Mouse (Mus musculus) left cerebral cortex, adult 2 months (tissue): ENCODE measurements around the gene Stk38l. TPM values are rescaled to one million over a fixed set of nuclear protein-coding genes. Genes with fewer than 3 reads are reported as not detected.

ENCODE experiments used
- DNase-seq, 2 experiments: peaks; one replicate each; pipeline ENCODE4 v3.0.0; 2021 to 2022; ENCODE audit warnings: low spot score in 2 of 2, mixed read lengths in 1 of 2; ENCODE audit errors: extremely low spot score in 1 of 2
- H3K27ac ChIP-seq: fragments of 200-600 bp; 2 replicates; pipeline ENCODE4 v1.8.1; 2022
- H3K4me3 ChIP-seq: fragments of 200-600 bp; 2 replicates; pipeline ENCODE4 v1.8.1; 2022
- CTCF ChIP-seq: fragments of 200-600 bp; IDR thresholded peaks from 2 replicates; pipeline ENCODE4 v1.8.1; 2022; ENCODE audit warnings: antibody characterized with exemption, mild to moderate bottlenecking, moderate library complexity
- intact Hi-C: fragments of 180-260 bp; cut with DNase I; formaldehyde crosslinking; loops from one replicate; pipeline ENCODE4 v1.15.1; 2025
- total RNA-seq, 2 experiments: library from RNA; stranded (reverse); gene quantifications; 2 replicates each; pipeline ENCODE4 v1.2.3; 2021

Stk38l gene
- total RNA-seq, 2 experiments from 2014 or later: 25.7 to 26.3 TPM

DNA sequence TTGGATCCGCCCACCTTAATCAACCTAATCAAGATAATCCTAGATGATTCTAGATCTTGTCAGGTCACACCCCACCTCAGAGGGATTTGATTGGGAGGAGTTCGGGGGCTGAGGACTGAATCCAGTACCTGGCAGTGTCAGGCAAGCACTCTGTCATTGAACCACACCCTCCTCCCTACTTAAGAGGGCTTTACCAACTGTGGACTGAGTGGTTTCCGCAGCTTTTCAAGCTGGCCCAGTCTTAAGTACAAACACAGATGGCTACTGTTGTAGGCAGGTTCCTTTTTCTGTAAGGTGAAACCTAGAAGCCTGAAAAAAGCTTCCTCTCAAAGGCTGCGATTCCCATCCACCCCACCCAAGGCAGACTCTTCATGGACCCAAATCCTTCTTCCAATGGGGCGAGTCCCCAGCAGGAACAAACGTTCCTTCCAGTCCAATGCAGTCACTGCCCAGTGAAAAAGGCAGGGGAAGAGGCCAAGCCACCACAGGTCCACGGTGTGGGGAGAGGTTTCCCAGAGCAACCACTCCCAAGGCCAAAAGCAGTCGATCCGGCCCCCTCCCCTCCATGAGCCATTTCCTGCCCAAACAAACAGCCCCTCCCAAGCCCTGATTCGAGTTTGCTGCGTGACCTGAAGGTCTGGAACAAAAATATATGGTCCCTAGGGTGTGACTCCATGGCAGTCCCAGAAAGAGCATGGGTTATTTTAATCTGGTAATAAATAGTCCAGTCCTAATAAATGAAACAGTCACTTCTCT, 22.5 kb upstream of the Stk38l start:
- no peak overlapping the region for H3K27ac ChIP-seq
- intact Hi-C loops: no loop called here
- H3K4me3 ChIP-seq: no peak overlapping the region
- DNase-seq: no peak
- no peak for TF ChIP-seq CTCF

DNA sequence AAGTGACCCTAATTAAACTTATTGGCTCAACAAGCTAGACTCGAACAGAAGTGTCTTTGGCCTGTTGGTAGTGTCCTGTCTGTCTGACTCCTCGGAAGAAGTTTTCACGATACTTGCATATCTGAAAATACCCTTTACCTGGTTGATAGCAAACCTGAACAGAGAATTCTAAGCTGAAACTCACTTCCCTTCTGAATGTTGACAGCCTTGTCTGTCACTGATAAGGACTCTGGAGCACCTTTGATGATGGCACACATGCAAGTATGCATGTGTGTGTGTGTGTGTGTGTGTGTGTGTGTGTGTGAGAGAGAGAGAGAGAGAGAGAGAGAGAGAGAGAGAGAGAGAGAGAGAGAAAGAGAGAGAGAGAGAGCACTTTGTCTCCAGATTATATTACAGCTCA, 21.4 kb upstream of the Stk38l start:
- TF ChIP-seq CTCF: no peak
- no peak for DNase-seq
- intact Hi-C loops: no loop called here
- no peak overlapping the region for H3K4me3 ChIP-seq
- no peak overlapping the region for H3K27ac ChIP-seq

DNA sequence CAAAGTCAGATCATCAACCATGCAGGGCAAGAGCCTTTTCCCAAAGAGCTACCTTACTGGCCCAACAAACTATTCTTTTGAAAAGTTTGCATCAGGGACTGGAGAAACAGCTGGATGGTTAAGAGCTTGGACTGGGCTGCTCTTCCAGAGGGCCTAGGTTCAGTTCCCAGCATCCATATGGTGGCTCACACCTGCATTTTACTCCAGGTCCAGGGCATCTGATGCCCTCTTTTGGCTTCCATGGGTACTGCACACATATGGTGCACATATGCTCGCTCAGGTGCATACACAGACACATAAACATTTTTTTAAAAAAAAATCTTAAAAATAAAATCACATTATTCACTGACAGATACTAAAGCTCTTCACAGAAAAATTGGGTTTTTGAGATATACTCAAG, 19.2 kb upstream of the Stk38l start:
- Histone ChIP-seq H3K27ac (no peak overlapping the region), H3K4me3 (no peak overlapping the region)
- intact Hi-C loops: no loop called here
- no peak for DNase-seq
- TF ChIP-seq CTCF: no peak; the same call in 1 of the 2 replicates

DNA sequence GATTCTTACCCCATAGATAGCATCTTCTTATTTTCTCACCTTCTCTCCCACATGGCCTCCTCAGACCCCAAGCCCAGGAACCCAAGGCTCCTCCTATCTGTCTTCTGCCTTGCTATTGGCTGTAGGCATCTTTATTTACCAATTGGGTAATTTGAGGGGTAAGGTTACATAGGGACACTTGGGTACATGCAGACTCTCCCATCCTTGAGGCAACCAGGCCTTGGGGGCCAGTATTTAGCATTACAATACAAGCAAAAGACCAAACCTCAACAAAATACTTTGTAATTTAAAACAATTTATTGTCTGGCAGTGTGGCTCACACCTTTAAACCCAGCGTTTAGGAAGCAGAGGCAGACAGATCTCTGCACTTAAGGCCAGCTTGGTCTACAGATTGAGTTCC, 5.2 kb upstream of the Stk38l start:
- no peak for DNase-seq
- Histone ChIP-seq H3K4me3 (no peak overlapping the region), H3K27ac (no peak overlapping the region)
- intact Hi-C loops: no loop called here
- no peak for TF ChIP-seq CTCF

DNA sequence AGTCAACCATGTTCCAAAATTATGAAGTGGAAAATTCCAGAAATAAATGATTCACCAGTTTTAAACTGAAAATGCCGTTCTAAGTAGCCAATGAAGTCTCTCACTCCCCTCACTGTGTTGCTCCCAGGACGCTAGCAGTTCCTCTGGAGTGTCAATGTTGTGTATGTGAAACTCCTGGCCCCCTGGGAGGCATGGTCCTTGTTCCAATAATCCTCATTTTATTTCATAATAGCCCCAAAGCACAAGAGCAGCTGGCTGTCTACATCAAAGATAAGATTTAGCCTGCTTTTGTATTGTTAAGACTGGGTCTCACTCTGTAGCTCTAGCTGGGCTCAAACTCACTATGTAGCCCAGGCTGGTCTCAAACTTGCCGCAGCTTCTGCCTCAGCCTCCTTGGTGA, 990 bp upstream of the Stk38l start:
- Histone ChIP-seq H3K4me3 (no peak overlapping the region), H3K27ac (no peak overlapping the region)
- intact Hi-C loops: no loop called here
- no peak for TF ChIP-seq CTCF
- DNase-seq: no peak

DNA sequence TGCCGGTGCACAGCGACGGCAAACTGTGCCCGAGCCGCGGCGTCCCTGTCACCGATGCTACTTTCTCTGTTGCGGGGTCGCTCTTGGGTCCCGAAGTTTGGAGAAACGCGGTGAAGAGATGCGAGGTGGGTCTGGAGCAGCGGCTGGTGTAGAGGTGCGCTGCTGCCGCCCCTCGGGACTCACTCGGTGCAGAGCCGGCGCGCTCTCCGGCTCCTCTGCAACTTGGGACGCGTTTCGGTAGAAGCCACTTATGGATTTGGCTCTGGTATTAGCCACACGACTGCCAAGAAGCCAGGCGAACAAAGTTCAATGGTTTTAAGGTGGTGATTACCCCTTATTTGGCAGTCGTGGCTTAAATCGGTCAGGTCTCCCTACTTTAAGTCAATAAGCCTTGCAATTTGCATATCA, 593 bp downstream of the Stk38l start:
- Histone ChIP-seq H3K27ac (peak overlapping the region; percentile 65), H3K4me3 (peak overlapping the region; percentile 88)
- no peak for TF ChIP-seq CTCF
- intact Hi-C loops: loop anchor here (5.0 kb wide), 2 partner anchors 37 to 63 kb away; no protein-coding TSS in a partner anchor
- no peak for DNase-seq

DNA sequence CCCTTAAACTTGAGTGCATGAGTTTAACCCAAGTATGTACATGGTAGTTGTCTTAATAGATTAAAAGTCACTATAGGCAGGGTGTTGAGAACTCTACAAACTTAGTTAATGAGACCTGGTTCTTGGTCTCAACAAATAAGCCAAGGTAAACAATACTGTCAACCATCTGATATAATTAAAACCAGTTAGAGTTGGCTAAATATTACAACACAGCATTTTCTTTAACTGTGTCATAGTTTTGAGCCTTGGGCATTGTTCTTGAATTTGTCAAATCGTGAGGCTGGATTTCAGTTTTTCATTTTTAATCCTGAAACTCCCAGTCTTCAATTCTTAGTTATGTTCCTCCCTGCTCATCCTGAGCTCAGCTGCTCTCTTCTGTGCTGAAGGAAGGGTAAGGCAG, 6.2 kb downstream of the Stk38l start:
- no peak for DNase-seq
- Histone ChIP-seq H3K4me3 (no peak overlapping the region), H3K27ac (no peak overlapping the region)
- intact Hi-C loops: no loop called here
- TF ChIP-seq CTCF: no peak

DNA sequence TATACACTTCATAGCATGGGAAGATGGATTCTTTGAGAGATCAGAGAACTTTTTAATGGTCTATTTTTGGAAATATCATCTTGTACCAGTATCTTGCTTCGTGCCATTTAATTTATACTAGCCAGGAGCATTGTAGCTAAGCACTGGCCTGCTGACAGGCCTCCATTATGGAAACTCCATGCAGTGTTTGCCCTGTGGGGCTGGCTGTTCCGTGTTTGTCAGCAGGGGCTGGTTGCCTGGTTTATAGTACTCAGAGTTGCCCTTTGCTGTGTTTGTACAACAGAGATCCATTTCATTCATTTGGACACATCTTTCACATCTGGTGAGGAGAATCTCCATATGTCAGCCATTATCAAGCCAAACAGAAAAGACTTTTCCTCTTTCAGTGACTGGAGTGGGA, 6.9 kb downstream of the Stk38l start:
- intact Hi-C loops: no loop called here
- TF ChIP-seq CTCF: no peak
- H3K4me3 ChIP-seq: no peak overlapping the region
- DNase-seq: no peak
- H3K27ac ChIP-seq: no peak overlapping the region

DNA sequence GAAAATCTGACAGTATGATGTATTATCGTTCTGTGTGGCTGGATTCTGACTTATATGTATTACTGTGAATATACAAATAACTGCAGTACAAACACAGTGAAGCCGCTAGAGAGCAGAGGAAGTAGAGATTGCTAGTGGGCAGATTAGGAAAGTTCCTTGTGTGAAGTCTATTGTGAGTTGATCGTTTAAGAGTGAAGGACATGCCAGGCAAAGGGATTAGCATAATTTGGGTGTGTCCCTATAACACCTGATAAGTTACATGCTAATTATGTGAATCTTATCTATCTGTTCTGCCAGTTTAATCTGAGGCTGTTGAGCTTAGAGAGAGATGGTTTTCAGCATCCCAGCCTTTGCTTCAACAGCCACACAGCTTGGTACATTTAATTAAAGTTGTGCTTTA, 7.4 kb downstream of the Stk38l start:
- no peak for TF ChIP-seq CTCF
- DNase-seq: no peak
- H3K4me3 ChIP-seq: no peak overlapping the region
- intact Hi-C loops: no loop called here
- no peak overlapping the region for H3K27ac ChIP-seq

DNA sequence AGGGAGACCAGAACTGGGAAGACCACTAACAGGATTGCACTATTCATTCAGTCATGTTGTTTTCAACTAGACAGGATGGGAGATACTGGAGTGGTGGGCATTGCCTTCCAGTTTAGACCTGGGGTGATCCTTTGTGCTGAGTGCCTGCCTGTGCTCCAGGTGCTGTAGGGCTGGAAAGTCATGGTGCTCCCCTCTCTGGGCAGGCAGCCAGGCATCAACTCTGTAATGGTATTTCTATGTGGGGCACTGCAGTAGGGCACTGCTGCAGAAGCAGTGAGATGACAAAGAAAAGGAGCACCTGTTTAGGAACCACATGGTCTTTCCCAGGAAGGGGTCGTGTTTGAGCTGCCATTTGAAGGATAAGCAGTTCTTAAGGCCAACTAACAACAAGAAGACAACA, 7.9 kb downstream of the Stk38l start:
- intact Hi-C loops: no loop called here
- H3K4me3 ChIP-seq: no peak overlapping the region
- no peak overlapping the region for H3K27ac ChIP-seq
- no peak for DNase-seq
- no peak for TF ChIP-seq CTCF

DNA sequence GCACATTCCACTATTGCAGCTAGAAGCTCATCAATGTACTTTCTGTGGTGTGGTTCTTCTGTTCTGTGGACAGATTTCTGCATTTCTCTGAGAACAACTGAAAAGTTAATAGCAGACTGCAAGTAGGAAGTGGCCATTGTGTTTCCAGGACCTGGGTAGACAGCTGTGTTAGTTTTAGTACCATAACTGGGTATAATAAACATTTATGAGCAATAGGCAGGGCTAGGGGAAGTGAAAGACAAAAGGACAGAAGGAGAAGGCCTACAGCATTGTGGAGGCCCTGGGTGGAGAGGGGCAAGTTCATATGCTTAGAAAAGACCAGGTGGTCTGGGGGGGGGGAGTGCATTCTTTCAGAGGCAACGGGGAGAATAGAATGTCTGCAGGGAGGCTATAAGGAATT, 8.8 kb downstream of the Stk38l start:
- H3K27ac ChIP-seq: no peak overlapping the region
- no peak for DNase-seq
- TF ChIP-seq CTCF: no peak
- no peak overlapping the region for H3K4me3 ChIP-seq
- intact Hi-C loops: no loop called here

DNA sequence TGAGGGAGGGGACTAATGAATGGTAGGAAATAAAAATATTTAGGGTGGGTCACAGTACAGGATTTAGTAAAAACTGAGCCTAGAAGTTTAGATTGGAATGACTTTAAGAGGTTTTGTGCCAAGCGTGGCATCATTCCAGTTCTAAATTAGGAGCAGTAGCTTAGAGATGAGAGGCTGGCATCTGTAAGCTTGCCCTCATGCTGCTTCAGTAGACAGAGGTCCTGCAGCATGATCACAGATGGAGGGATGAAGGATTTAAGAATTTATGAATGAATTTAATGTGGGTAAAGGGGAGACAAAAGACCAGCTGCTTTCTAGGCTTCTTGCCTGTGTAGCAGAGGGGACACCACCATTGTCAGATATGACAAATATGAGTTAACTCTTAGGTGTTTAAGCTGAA, 14.1 kb downstream of the Stk38l start:
- DNase-seq: no peak
- Histone ChIP-seq H3K27ac (0 out of 2 replicates have a peak overlapping the region, but pooled peaks have one; percentile 28), H3K4me3 (no peak overlapping the region)
- intact Hi-C loops: no loop called here
- no peak for TF ChIP-seq CTCF

DNA sequence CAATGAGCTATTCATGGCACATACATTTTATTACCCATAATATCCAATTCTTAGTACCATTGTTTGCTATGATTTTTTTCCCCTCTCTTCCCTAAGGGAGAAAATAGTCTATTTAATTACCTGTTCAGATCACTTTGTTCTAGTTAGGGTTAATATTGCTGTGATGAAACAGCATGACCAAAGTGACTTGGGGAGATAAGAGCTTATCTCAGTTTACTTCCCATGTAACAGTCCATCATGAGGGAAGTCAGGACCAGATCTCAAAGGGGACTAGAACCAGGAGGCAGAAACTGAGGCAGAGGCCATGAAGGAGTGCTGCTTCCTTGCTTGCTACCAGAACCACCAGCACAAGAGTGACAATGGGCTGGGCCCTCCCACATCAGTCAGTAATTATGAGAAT, 15.9 kb downstream of the Stk38l start:
- no peak for TF ChIP-seq CTCF
- intact Hi-C loops: no loop called here
- H3K27ac ChIP-seq: no peak overlapping the region
- DNase-seq: no peak
- H3K4me3 ChIP-seq: no peak overlapping the region
